Mouse (Mus musculus) heart, adult 2 months (tissue): Measurements from ENCODE around the gene Dnase1l2.

Experiments used
- CTCF ChIP-seq: fragments of 200-600 bp; IDR thresholded peaks from 2 replicates; pipeline ENCODE4 v1.8.1; 2022; ENCODE audit warnings: antibody characterized with exemption, mild to moderate bottlenecking, moderate library complexity
- POLR2A ChIP-seq: fragments of 200-500 bp; IDR thresholded peaks from 2 replicates; pipeline ENCODE4 v1.6.1; 2011; ENCODE audit warnings: mild to moderate bottlenecking, low read depth, low read length, control low read depth; ENCODE audit not compliant: insufficient read depth

DNA sequence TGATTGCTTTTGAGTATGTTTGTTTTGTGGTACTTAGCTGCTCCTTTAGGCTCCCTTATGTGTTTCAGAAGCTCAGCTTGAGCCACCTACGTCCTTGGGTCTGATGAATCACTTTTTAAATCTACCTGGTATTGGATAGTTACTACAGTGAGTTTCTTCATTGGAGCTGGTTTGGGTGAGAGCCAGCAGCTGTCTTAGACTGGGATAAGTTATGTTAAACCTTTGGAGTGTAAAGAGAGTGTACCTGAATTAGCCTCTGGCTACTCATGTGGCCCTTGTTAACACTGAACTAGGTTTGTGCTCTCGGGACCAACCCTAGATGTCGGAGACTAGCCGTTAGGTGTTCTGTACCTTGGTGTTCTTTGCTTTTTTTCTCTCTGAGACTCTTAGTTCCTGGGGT lies 19.8 kb downstream of the Dnase1l2 start:
- TF ChIP-seq CTCF (no peak), POLR2A (no peak)
